Comparison of ENCODE assay signal across 8 mouse cellular contexts in genomic region chr4:32656918-32657662, GRCm38 (mm10). TPM values are rescaled to one million over a fixed set of nuclear protein-coding genes. Genes with fewer than 3 reads are reported as not detected.
A peak's percentile ranks its signal among the peaks of the same experiment; 100 is the strongest.
DNase-seq lines count a peak whose midpoint lies in the region; ATAC-seq and TF ChIP-seq lines count a peak whose summit lies in the region.

Mdn1 (plus strand) TSS chr4:32657119.

- H3K4me1 ChIP-seq in E14TG2a.4 (replicated peaks; ENCODE audit: low read depth, low read length) = peaks cover 50% of the 10 kb centered on the region
- H3K4me1 ChIP-seq in forebrain, embryonic 12.5 days = peaks cover 13% of the 10 kb centered on the region
- H3K4me1 ChIP-seq in heart, postnatal 0 days (ENCODE audit: control insufficient read depth, insufficient read depth) = peaks cover 11% of the 10 kb centered on the region
- H3K4me1 ChIP-seq in liver, embryonic 16.5 days (ENCODE audit: control insufficient read depth, low read depth, low read length) = peaks cover 7% of the 10 kb centered on the region
- peaks cover 19% of the 10 kb centered on the region for H3K4me1 ChIP-seq in neural tube, embryonic 13.5 days (replicated peaks)
- H3K4me1 ChIP-seq in testis, adult 2 months (ENCODE audit: control insufficient read depth, insufficient read depth, low read length) = peaks cover 3% of the 10 kb centered on the region

- under 1% methylated on average over 68 of the region's 68 CpGs for WGBS in forebrain, embryonic 12.5 days
- under 1% methylated on average over 68 of the region's 68 CpGs for WGBS in heart, postnatal 0 days
- WGBS in liver, embryonic 16.5 days (ENCODE audit: insufficient replicate concordance) = under 1% methylated on average over 68 of the region's 68 CpGs
- 0% methylated on average over 68 of the region's 68 CpGs for WGBS in neural tube, embryonic 13.5 days

- no peaks in the 10 kb centered on the region for H3K9me3 ChIP-seq in E14TG2a.4 (ENCODE audit: low read length)
- H3K9me3 ChIP-seq in forebrain, embryonic 12.5 days = no peaks in the 10 kb centered on the region
- no peaks in the 10 kb centered on the region for H3K9me3 ChIP-seq in heart, postnatal 0 days (replicated peaks; ENCODE audit: control insufficient read depth, low read length)
- no peaks in the 10 kb centered on the region for H3K9me3 ChIP-seq in liver, embryonic 16.5 days (replicated peaks; ENCODE audit: control insufficient read depth, low read length)
- no peaks in the 10 kb centered on the region for H3K9me3 ChIP-seq in neural tube, embryonic 13.5 days

- peak within 1 kb of the TSS; percentile 78 for H3K4me2 ChIP-seq in forebrain, embryonic 12.5 days
- peak within 1 kb of the TSS; percentile 90 for H3K4me2 ChIP-seq in heart, postnatal 0 days (ENCODE audit: low read depth, low read length)
- H3K4me2 ChIP-seq in liver, embryonic 16.5 days (ENCODE audit: low read depth, low read length) = peak within 1 kb of the TSS; percentile 74
- H3K4me2 ChIP-seq in neural tube, embryonic 13.5 days = peak within 1 kb of the TSS; percentile 82

- peaks cover 52% of the 10 kb centered on the region for H3K36me3 ChIP-seq in E14TG2a.4 (ENCODE audit: insufficient read depth, low read length)
- peaks cover 12% of the 10 kb centered on the region for H3K36me3 ChIP-seq in forebrain, embryonic 12.5 days (replicated peaks)
- peaks cover 10% of the 10 kb centered on the region; the same call in 1 of the 2 replicates for H3K36me3 ChIP-seq in heart, postnatal 0 days (replicated peaks; ENCODE audit: control insufficient read depth, insufficient read depth, low read length)
- peaks cover 7% of the 10 kb centered on the region for H3K36me3 ChIP-seq in liver, embryonic 16.5 days (ENCODE audit: control insufficient read depth, insufficient read depth)
- peaks cover 15% of the 10 kb centered on the region for H3K36me3 ChIP-seq in neural tube, embryonic 13.5 days
- H3K36me3 ChIP-seq in testis, adult 2 months (ENCODE audit: control insufficient read depth, insufficient read depth, low read length) = no peaks in the 10 kb centered on the region

- no peaks in the 10 kb centered on the region for H3K27me3 ChIP-seq in E14TG2a.4 (ENCODE audit: insufficient read depth, low read length)
- no peaks in the 10 kb centered on the region for H3K27me3 ChIP-seq in forebrain, embryonic 12.5 days
- H3K27me3 ChIP-seq in heart, postnatal 0 days (ENCODE audit: control insufficient read depth, insufficient read depth, low read length) = no peaks in the 10 kb centered on the region
- no peaks in the 10 kb centered on the region for H3K27me3 ChIP-seq in liver, embryonic 16.5 days (ENCODE audit: control insufficient read depth, insufficient read depth, low read depth, low read length)
- H3K27me3 ChIP-seq in neural tube, embryonic 13.5 days = no peaks in the 10 kb centered on the region
- no peaks in the 10 kb centered on the region for H3K27me3 ChIP-seq in testis, adult 2 months (ENCODE audit: control insufficient read depth, insufficient read depth, low read length)

- peak; percentile 95 for ATAC-seq in forebrain, embryonic 12.5 days (ENCODE audit: low FRiP score)
- peak; percentile 94 for ATAC-seq in heart, postnatal 0 days (ENCODE audit: insufficient read depth, low read depth)
- ATAC-seq in liver, embryonic 16.5 days (ENCODE audit: low read depth) = peak; percentile 88
- ATAC-seq in neural tube, embryonic 13.5 days (ENCODE audit: low read depth) = peak; percentile 95

- H3K9ac ChIP-seq in forebrain, embryonic 12.5 days = peak within 1 kb of the TSS; percentile 57
- H3K9ac ChIP-seq in heart, postnatal 0 days (replicated peaks; ENCODE audit: low read depth, low read length) = peak within 1 kb of the TSS; percentile 79
- H3K9ac ChIP-seq in liver, embryonic 16.5 days (ENCODE audit: low read depth, low read length) = peak within 1 kb of the TSS; percentile 69
- peak within 1 kb of the TSS; percentile 79 for H3K9ac ChIP-seq in neural tube, embryonic 13.5 days

- no peak; the same call in 1 of the 2 replicates for TF ChIP-seq EP300 in heart, postnatal 0 days (IDR thresholded peaks at IDR 0.05; ENCODE audit: low read depth)

- TF ChIP-seq CTCF in E14TG2a.4 (conservative IDR thresholded peaks at IDR 0.05; ENCODE audit: low read length) = no peak
- TF ChIP-seq CTCF in heart, postnatal 0 days (IDR thresholded peaks at IDR 0.05; ENCODE audit: low read depth) = no peak
- TF ChIP-seq CTCF in testis, adult 2 months (IDR thresholded peaks at IDR 0.05; ENCODE audit: control insufficient read depth, insufficient read depth, insufficient replicate concordance, low read depth, low read length) = no peak

- peak within 1 kb of the TSS; percentile 79 for H3K27ac ChIP-seq in forebrain, embryonic 12.5 days
- peak within 1 kb of the TSS; percentile 89 for H3K27ac ChIP-seq in heart, postnatal 0 days (ENCODE audit: low read depth)
- peak within 1 kb of the TSS; percentile 61 for H3K27ac ChIP-seq in liver, embryonic 16.5 days (ENCODE audit: low read length)
- peak within 1 kb of the TSS; percentile 84 for H3K27ac ChIP-seq in neural tube, embryonic 13.5 days (replicated peaks)
- H3K27ac ChIP-seq in testis, adult 2 months (ENCODE audit: control insufficient read depth, insufficient read depth, low read depth, low read length) = peak within 1 kb of the TSS; percentile 91

- peak within 1 kb of the TSS; percentile 99 for H3K4me3 ChIP-seq in E14TG2a.4 (replicated peaks; ENCODE audit: low read length)
- peak within 1 kb of the TSS; percentile 68 for H3K4me3 ChIP-seq in forebrain, embryonic 12.5 days (replicated peaks)
- peak within 1 kb of the TSS; percentile 100 for H3K4me3 ChIP-seq in heart, postnatal 0 days (ENCODE audit: low read depth, low read length)
- peak within 1 kb of the TSS; percentile 71 for H3K4me3 ChIP-seq in liver, embryonic 16.5 days (ENCODE audit: low read depth, low read length)
- peak within 1 kb of the TSS; percentile 95 for H3K4me3 ChIP-seq in neural tube, embryonic 13.5 days
- peak within 1 kb of the TSS; percentile 100 for H3K4me3 ChIP-seq in testis, adult 2 months (ENCODE audit: control insufficient read depth, low read depth, low read length)

- TF ChIP-seq POLR2A in testis, adult 2 months (IDR thresholded peaks at IDR 0.05; ENCODE audit: control insufficient read depth, low read depth, low read length) = peak; percentile 92

- DNase-seq in c-Kit-positive CD71-positive TER-119-positive erythroid progenitor cells, embryonic 14.5 days (ENCODE audit: low spot score) = peak; percentile 90
- DNase-seq in heart, postnatal 0 days (ENCODE audit: low spot score) = peak; percentile 93
- DNase-seq in kidney, postnatal 4 days = peak; percentile 98

RNA-seq across cellular contexts. Expression of gene Mdn1, which starts in this region (rescaled TPM):
- polyA plus RNA-seq in forebrain, embryonic 12.5 days (2016; fragmentation: Nextera tagmentation; extraction: Ambion mirVana) = 16.4 and 18.6 TPM in 2 replicates
- 6.8 and 10.2 TPM in 2 replicates for total RNA-seq in heart, postnatal 0 days (2014; rRNA removed; ENCODE audit: low replicate concordance)
- polyA plus RNA-seq in heart, postnatal 0 days (2015; fragmentation: Nextera tagmentation; extraction: Ambion mirVana) = 3.1 and 3.7 TPM in 2 replicates
- polyA plus RNA-seq in liver, embryonic 16.5 days (2015; fragmentation: Nextera tagmentation; extraction: Ambion mirVana) = 2.5 and 3.1 TPM in 2 replicates
- 9.8 and 12.8 TPM in 2 replicates for polyA plus RNA-seq in neural tube, embryonic 13.5 days (2015; fragmentation: Nextera tagmentation; extraction: Ambion mirVana)
- 23.3 and 30.5 TPM in 2 replicates for polyA plus RNA-seq in testis, adult 2 months (2012; rRNA removed)

Comparison
In these comparisons a context has a peak if more than half of its experiments do, and no peak if none do; other contexts are left out.
1. Peak in every context shown above with its lines: DNase-seq, ATAC-seq, H3K4me3 ChIP-seq and H3K27ac ChIP-seq.